Mouse (Mus musculus) left cerebral cortex, adult 8-10 months (tissue): ENCODE measurements at regions not wholly inside any gene's neighbourhood (a gene's known extent, or its start where the extent isn't known, plus 50 kb on each side); places are given as distances from the start of the nearest gene placed in this dataset.

Experiments used
- DNase-seq, 2 experiments: peaks; one replicate each; pipeline ENCODE4 v3.0.0; 2022; ENCODE audit warnings: low spot score in 2 of 2

- no peak for DNase-seq
Measured at GRCm38 (mm10) chr11:44156490-44157345, 243.1 kb upstream of the Il12b start.

- DNase-seq: no peak
Measured at GRCm38 (mm10) chr11:44158236-44158635, 241.6 kb upstream of the Il12b start.

- DNase-seq: no peak
Measured at GRCm38 (mm10) chr11:44161734-44162418, 238.0 kb upstream of the Il12b start.

- DNase-seq: no peak
Measured at GRCm38 (mm10) chr11:44163049-44163448, 236.8 kb upstream of the Il12b start.

DNA sequence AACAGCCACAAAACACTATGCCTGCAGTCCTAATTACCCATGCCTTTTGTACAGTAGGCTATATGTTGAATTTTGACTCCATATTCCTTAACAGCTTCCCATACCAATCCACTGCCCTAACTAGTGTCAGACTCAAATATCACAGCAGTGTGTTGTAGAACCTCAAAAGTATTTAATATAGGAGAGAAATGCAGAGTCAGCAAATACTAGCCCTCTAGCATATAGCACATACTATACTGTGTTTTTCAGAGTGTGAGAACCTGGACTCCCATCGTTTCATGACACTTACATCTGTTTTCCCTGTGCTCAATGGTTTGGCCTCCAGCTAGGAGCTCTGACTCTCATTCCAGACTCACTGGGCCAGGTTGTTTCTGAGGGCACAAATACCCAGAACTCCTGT, 236.1 kb upstream of the Il12b start:
- no peak for DNase-seq

DNA sequence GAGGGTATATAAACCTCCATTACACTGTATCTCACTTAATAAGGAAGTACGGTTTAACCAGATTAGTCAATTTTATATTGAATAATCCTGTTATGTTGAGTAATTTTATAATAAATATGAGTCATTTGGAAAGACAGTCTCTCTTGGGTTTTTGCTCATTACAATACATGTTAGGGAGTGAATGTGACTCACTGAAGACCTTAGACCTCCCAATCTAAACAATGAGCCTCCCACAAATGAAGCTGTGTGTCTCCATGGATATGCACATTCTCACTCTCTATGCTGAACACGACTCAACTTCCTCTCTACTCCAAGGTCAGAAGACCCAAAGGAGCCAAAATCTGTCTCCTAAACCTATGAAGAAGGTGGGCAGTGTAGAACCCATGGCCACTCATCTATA, 235.7 kb upstream of the Il12b start:
- no peak for DNase-seq

DNA sequence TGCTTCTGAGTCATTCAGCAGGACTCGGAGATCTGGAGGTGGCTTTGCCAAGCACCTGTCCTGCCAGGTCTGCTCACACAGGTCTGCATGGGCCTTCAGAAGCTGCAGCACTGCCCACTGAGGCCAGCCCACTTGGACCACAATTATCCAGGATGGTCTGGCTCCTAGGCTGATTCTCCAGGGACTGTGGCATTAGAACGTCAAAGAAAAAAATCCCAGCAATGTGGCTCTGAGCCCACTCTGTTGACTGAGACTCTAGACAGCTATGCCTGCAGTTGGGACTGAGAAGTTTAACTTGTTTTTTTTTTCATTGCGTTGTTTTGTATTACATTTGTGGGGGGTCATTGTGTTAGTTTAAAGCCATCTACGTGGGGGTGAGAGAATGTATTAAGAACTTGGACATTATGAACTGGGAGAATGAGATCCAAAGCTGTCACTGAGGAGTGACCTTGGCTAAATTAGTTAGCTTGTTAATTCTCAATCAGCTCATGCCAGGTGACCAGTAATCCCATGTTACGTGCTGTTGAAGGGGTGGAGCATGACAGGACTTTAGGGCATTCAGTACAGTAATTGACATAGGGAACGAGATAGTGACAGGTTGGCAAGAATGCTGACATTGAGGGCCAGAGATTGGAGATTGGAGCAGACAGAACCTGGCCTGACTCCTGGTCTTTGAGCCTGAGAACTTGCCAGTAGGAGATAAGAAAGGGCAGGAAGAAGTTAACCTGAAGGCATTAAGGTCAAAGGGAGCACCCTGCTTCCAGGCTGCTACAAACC, 232.0 kb upstream of the Il12b start:
- DNase-seq: no peak

DNA sequence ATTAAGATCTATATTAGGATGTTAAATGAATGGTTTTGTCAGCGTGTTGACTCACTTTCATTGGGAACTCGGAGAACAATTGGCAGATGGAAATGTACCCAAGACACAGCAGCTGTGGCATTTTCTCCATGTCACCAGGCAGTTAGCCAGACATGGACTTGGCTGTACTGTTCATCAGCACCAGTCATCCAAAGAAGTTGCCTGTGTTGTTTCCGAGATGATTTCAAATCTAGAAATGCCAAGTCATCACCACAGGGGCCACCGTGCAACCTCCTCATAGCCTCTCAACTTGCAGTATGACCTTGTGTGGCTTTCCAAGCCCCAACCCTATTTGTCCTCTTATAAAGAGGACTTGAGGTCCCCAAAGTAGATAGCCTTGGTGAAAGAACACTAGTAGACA, 227.4 kb upstream of the Il12b start:
- no peak for DNase-seq

GRCm38 (mm10) chr11:44173196-44173595, 226.7 kb upstream of the Il12b start:
- DNase-seq: no peak

- DNase-seq: no peak
Measured at GRCm38 (mm10) chr11:44174548-44174947, 225.3 kb upstream of the Il12b start.

DNA sequence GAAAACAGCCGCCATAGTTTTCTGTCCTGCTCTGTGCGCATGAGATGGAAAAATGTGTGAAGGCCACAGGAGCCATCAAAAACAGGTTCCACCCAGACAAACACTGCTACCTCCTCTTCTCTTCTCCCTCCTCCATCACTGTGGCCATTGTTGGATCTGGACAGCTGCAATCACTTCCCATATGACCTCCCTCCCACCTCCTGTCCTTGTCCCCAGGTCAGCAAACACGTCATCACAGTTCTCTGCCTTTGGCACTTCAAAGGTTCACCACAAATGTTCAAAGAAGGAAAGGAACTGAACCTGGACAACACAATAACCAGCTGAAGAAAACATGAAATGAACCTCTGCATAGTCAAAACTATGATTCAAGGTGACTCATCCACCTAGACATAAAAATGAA, 220.2 kb upstream of the Il12b start:
- no peak for DNase-seq

- DNase-seq: no peak
Measured at GRCm38 (mm10) chr11:44183823-44184222, 216.0 kb upstream of the Il12b start.

DNA sequence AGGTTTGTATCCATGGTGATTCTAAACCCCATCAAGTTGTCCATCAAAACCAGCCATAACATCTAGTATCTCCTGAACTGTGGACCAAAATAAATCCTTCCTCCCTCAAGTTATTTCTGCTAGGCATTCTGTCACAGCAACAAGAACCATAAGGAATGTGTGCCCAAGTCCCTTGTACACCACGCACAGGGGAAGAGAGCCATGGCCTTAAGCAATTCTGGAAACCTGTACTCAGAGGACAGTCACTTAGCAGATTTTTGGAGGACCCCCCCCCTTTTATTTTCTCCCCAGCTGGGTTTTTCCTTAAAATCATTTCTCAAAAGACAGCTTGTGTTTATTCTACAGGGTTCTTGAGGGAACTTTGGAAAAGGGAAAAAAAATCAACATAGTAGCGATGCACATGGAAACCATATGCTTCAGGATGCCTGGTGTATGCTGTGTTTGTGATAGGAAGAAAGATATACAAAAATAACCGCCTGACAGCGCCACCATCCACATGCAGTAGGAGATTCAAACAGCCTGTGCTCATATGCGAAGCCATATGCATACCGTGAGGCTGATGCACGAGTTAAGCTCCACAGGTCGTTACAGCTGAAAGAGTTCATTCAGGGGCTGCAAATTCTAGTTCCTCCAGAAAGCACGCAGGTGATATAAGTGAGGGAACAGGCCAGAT, 214.5 kb upstream of the Il12b start:
- peak in 1 of 2 experiments; percentile 37 for DNase-seq

GRCm38 (mm10) chr11:44188202-44188601, 211.7 kb upstream of the Il12b start:
- no peak for DNase-seq

- DNase-seq: no peak
Measured at GRCm38 (mm10) chr11:44193806-44194205, 206.1 kb upstream of the Il12b start.

DNA sequence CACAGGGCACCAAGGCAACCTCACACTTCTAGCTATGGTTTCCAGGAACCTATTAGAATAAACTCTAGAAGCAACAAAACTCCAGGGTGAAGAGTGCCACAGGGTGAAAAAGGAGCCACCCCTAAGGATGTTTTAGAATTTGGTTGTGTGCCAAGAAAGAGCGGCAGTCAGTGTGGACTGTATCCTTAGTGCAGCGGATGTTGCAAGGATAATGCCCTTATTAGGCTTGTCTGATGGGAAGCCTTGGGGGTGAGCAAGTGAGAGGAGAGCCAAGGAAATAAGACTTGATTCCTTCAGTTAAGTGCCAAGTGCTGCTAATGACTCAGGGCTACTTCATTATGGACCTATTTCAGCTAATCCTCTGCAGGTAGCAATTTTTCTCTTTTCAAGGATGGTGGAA, 197.1 kb upstream of the Il12b start:
- no peak for DNase-seq

DNA sequence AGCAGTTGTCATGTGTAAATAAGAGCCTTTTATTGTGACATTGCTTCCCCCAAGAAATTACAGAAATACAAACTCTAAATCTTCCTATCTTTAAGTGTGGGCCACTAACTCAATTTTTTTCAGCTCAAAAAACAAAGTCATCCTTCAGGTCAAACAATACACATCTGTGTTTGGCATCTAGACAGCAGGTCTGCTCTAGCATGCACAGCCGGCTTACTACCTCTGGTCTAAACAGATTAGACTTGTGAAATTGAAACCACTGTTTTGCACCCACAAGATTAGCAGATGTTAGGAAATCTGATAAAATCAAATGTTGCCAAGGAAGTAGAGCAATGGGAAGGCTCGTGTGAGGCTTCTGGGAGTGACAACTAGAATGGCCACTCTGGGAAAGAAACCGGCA, 195.5 kb upstream of the Il12b start:
- DNase-seq: no peak

- DNase-seq: no peak
Measured at GRCm38 (mm10) chr11:44206866-44207265, 193.0 kb upstream of the Il12b start.

DNA sequence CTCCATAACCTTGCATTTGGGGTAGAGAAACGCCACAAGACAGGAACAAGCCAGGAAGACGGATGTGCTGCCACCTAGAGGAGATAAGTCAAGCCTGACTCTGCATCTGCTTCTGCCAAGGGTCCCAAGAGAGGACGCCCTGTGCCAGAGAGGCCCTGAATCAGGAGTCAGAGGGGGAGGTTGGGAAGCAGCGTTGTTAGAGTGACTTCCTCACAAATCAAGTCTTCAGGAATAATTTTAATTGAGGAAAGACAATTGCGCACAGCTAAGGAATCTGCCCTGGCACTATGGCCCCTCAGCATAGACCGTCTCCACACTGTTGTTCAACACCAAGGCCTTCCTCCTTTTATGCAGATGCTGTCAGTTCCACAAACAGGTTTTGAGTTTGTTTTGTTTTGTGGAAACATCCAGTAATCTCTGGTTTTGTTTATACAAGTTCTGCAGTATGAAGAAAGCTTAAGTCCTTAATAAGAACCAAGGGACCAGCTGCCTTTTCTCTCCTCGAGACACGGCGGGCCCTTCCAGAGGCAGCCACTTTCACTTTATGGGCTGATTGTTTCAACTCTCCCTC, 187.9 kb upstream of the Il12b start:
- DNase-seq: no peak

DNA sequence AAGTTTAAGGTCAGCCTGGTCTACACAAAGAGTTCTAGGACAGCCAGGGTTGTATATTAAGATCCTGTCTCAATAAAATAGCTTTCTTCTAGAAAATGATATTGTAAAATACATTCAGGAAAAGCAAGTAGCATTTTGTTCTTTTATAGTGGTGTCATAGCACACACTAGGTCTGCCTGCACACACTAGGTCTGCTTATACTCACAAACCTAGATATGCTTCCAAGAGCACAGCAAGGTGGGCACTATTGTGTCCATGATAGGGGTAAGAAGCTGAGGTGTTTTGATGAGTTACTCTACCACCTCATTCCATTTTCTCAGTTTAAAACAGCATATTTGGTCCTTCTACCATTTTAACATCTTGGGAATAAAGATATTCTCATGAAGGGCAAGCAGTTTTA, 185.8 kb upstream of the Il12b start:
- DNase-seq: no peak

- no peak for DNase-seq
Measured at GRCm38 (mm10) chr11:44216346-44216745, 183.5 kb upstream of the Il12b start.
